Mouse (Mus musculus) forebrain, embryonic 14.5 days (tissue): ENCODE data around the gene Myo3b. TPM values are rescaled to one million over a fixed set of nuclear protein-coding genes. Genes with fewer than 3 reads are reported as not detected.

ENCODE experiments used
- ATAC-seq: fragments of 200-750 bp; cut with Nextera tagmentation; 2 replicates; pipeline ENCODE4 v1.8.0; 2017; ENCODE audit warnings: mild to moderate bottlenecking, moderate library complexity
- DNase-seq: peaks from one replicate; pipeline ENCODE4 v3.0.0-alpha.2; 2015; ENCODE audit warnings: low spot score
- H3K27ac ChIP-seq: fragments of 300-500 bp; sonication (generic); 2 replicates; pipeline ENCODE4 v1.5.1; 2014; ENCODE audit warnings: low read depth, mild to moderate bottlenecking, control low read depth, low read length, moderate library complexity
- H3K27me3 ChIP-seq: fragments of 300-500 bp; sonication (generic); replicated peaks from 2 replicates; pipeline ENCODE4 v1.6.1; 2014; ENCODE audit warnings: low read length, control low read depth, mixed read lengths; ENCODE audit not compliant: control insufficient read depth, insufficient read depth
- H3K36me3 ChIP-seq: fragments of 300-500 bp; sonication (generic); 2 replicates; pipeline ENCODE4 v1.6.1; 2014; ENCODE audit warnings: low read length, control low read depth; ENCODE audit not compliant: control insufficient read depth, insufficient read depth
- H3K4me1 ChIP-seq: fragments of 300-500 bp; sonication (generic); 2 replicates; pipeline ENCODE4 v1.6.1; 2014; ENCODE audit warnings: antibody characterized with exemption, low read length, control low read depth; ENCODE audit not compliant: control insufficient read depth, insufficient read depth
- H3K4me2 ChIP-seq: fragments of 300-500 bp; sonication (generic); 2 replicates; pipeline ENCODE4 v1.6.1; 2014; ENCODE audit warnings: mild to moderate bottlenecking, control low read depth, low read length
- H3K4me3 ChIP-seq: fragments of 300-500 bp; sonication (generic); 2 replicates; pipeline ENCODE4 v1.5.1; 2014; ENCODE audit warnings: low read depth, low read length, control low read depth
- H3K9ac ChIP-seq: fragments of 300-500 bp; sonication (generic); 2 replicates; pipeline ENCODE4 v1.6.1; 2014; ENCODE audit warnings: mild to moderate bottlenecking, low read length, control low read depth, moderate library complexity
- H3K9me3 ChIP-seq: fragments of 300-500 bp; sonication (generic); replicated peaks from 2 replicates; pipeline ENCODE4 v1.6.1; 2016; ENCODE audit warnings: low read length, control low read depth, mixed read lengths; ENCODE audit not compliant: control insufficient read depth
- WGBS: fragments of 180-500 bp; shearing (Covaris S2); extraction: QIAGEN DNeasy Blood & Tissue Kit; methylation state at CpG from one replicate; pipeline ENCODE4 v1.1.7; 2014; 5-methylcytosine and 5-hydroxymethylcytosine counted together
- polyA plus RNA-seq: library from polyadenylated mRNA; unstranded; fragments of >200 nt; fragmentation: Nextera tagmentation; extraction: Ambion mirVana; gene quantifications from 2 replicates; pipeline ENCODE4 v1.2.1, GENCODE M21; 2014

Myo3b gene
- polyA plus RNA-seq, 1 experiment from 2014 or later: 0.09 TPM

DNA sequence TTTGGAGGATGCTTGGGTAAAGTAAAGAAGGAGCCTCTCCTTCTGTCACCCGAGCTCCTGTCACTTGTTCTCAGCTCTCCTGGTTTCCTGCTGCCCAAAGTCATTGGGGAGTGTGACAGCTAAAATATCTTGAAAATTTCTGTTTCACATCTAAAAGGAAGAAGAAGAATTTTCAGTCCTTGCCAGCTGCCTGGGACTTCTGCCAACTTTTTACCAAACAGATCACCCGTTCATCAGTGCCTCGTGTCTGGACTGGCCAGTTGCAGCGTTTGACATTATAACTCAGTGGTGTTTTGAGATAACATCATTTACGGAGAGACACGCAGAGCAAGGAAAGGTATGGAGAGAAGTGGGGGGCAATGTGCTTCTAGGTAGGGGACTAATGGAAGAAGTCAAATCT, 20.7 kb upstream of the Myo3b start:
- Histone ChIP-seq H3K27ac (no peak overlapping the region), H3K4me3 (no peak overlapping the region), H3K4me2 (no peak overlapping the region), H3K9ac (no peak overlapping the region), H3K27me3 (no peaks in the 10 kb centered on the region), H3K9me3 (no peaks in the 10 kb centered on the region), H3K36me3 (peaks cover 56% of the 10 kb centered on the region), H3K4me1 (no peaks in the 10 kb centered on the region)
- ATAC-seq (no peak), DNase-seq (no peak)
- 74% methylated on average over 6 of the region's 6 CpGs for WGBS

- Histone ChIP-seq H3K4me2 (no peak overlapping the region), H3K9me3 (no peaks in the 10 kb centered on the region; the same call in 1 of the 2 replicates), H3K9ac (no peak overlapping the region), H3K27ac (no peak overlapping the region), H3K36me3 (peaks cover 30% of the 10 kb centered on the region), H3K4me3 (no peak overlapping the region), H3K4me1 (no peaks in the 10 kb centered on the region), H3K27me3 (no peaks in the 10 kb centered on the region)
- DNase-seq: no peak
- no peak for ATAC-seq
- 91% methylated on average over 2 of the region's 2 CpGs for WGBS
These were observed 14.5 kb upstream of the Myo3b start for GRCm38 (mm10) chr2:70024454-70024853.

DNA sequence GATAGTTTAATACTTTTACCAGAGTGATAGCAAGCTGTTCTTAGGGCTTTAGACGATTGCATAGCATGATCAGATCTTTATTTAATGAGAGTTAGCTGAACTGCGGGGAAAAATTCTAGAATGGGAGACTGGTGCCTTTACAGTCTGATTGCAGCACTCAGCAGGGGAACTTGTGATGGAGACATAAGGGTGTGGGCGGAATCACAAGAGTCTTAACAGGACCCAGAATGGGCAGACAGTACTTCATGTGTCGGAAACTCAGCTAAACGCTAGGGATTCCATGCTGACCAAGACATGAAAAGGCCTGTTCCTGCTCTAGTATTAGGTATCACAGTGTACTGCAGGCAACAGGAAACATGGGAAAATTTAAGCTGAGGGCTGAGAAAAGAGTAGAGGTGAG, 13.2 kb upstream of the Myo3b start:
- no peak for DNase-seq
- no peak overlapping the region for H3K4me2 ChIP-seq
- H3K9ac ChIP-seq: no peak overlapping the region
- WGBS: 96% methylated on average over 5 of the region's 5 CpGs
- peaks cover 24% of the 10 kb centered on the region for H3K36me3 ChIP-seq
- H3K27ac ChIP-seq: no peak overlapping the region
- H3K27me3 ChIP-seq: no peaks in the 10 kb centered on the region
- no peaks in the 10 kb centered on the region for H3K4me1 ChIP-seq
- ATAC-seq: no peak
- no peak overlapping the region for H3K4me3 ChIP-seq
- no peaks in the 10 kb centered on the region; the same call in 1 of the 2 replicates for H3K9me3 ChIP-seq

DNA sequence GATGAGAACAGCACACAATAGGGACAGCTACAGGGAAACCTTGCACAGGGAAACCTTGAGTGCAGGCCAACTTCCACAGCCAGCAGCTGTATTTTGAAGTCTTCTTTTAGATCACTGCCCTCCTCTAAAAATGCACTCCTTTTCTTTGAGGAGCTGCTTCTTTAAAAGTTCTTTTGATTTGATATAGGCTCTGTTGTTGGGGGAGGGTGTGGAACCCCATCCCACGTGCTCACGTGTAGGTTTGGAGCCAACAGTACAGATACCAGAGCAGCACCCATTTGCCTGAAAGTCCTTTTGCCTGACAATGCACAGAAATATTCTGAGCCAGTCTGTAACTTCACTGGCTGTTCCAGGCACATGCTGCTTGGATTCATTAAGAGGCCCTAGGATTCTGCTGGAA, 7.5 kb upstream of the Myo3b start:
- Histone ChIP-seq H3K4me1 (no peaks in the 10 kb centered on the region), H3K4me2 (no peak overlapping the region), H3K9me3 (no peaks in the 10 kb centered on the region; the same call in 1 of the 2 replicates), H3K27ac (no peak overlapping the region), H3K36me3 (no peaks in the 10 kb centered on the region), H3K27me3 (no peaks in the 10 kb centered on the region), H3K9ac (no peak overlapping the region), H3K4me3 (no peak overlapping the region)
- 91% methylated on average over 2 of the region's 2 CpGs for WGBS
- no peak for ATAC-seq
- DNase-seq: no peak

- Histone ChIP-seq H3K4me1 (no peaks in the 10 kb centered on the region), H3K9ac (no peak overlapping the region), H3K36me3 (no peaks in the 10 kb centered on the region), H3K4me2 (no peak overlapping the region), H3K27me3 (no peaks in the 10 kb centered on the region), H3K4me3 (no peak overlapping the region), H3K27ac (no peak overlapping the region), H3K9me3 (no peaks in the 10 kb centered on the region)
- ATAC-seq (no peak), DNase-seq (no peak)
- WGBS: 22% methylated on average over 5 of the region's 5 CpGs
These were observed 4.0 kb upstream of the Myo3b start for GRCm38 (mm10) chr2:70034895-70035294.

DNA sequence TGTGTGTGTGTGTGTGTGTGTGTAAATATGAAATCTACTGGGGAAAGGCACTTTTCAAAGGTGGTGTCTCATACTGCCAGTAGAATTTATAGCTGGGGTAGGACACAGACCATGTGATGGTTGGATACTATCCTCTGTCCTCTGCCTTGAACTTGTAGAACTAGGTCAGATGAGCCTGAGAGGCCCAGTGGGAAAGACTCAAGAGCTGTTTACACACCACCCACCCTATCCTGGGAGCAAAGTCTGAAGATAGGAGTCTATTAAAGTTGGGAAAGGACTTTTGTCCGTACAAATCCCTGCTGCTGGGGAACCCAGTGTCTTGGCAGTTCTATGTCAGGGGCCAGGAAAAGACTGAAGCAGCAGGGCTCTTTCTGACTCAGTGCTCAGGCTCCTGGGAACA, 3.6 kb upstream of the Myo3b start:
- 47% methylated on average over 1 of the region's 1 CpGs for WGBS
- Histone ChIP-seq H3K9ac (no peak overlapping the region), H3K4me2 (no peak overlapping the region), H3K9me3 (no peaks in the 10 kb centered on the region), H3K4me3 (no peak overlapping the region), H3K27me3 (no peaks in the 10 kb centered on the region), H3K4me1 (no peaks in the 10 kb centered on the region), H3K27ac (no peak overlapping the region), H3K36me3 (no peaks in the 10 kb centered on the region)
- DNase-seq (no peak), ATAC-seq (no peak)

GRCm38 (mm10) chr2:70037221-70037620, 1.7 kb upstream of the Myo3b start:
- no peaks in the 10 kb centered on the region for H3K4me1 ChIP-seq
- no peaks in the 10 kb centered on the region for H3K9me3 ChIP-seq
- H3K4me3 ChIP-seq: no peak overlapping the region
- WGBS: 84% methylated on average over 8 of the region's 8 CpGs
- no peak overlapping the region for H3K4me2 ChIP-seq
- H3K9ac ChIP-seq: no peak overlapping the region
- H3K36me3 ChIP-seq: no peaks in the 10 kb centered on the region
- DNase-seq (no peak), ATAC-seq (no peak)
- no peak overlapping the region for H3K27ac ChIP-seq
- no peaks in the 10 kb centered on the region for H3K27me3 ChIP-seq

DNA sequence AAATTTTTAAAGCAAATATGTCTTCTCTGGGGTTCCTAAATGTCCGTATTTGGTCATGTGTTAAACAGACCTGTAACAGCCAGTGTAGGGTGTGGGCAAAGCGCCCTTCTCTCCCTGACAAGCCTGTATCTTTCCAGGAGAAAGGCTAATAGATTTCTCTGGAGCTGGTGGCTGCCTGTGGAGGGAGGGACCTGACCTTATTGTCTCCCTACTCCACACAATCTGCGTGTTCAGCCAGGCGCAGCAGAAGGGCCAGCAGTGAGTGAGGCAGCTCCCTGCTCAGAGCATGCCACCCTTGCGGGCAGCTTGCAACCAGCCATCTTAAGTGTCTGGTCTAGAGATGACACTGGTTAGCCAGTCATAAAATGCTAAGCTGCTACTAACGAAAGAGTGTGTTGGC, 5.5 kb downstream of the Myo3b start:
- WGBS: 26% methylated on average over 6 of the region's 6 CpGs
- Histone ChIP-seq H3K9ac (no peak overlapping the region), H3K4me3 (no peak overlapping the region), H3K27ac (no peak overlapping the region), H3K27me3 (no peaks in the 10 kb centered on the region), H3K9me3 (no peaks in the 10 kb centered on the region), H3K36me3 (no peaks in the 10 kb centered on the region), H3K4me1 (no peaks in the 10 kb centered on the region), H3K4me2 (no peak overlapping the region)
- ATAC-seq (peak; percentile 26; the same call in 1 of the 2 replicates), DNase-seq (no peak)

DNA sequence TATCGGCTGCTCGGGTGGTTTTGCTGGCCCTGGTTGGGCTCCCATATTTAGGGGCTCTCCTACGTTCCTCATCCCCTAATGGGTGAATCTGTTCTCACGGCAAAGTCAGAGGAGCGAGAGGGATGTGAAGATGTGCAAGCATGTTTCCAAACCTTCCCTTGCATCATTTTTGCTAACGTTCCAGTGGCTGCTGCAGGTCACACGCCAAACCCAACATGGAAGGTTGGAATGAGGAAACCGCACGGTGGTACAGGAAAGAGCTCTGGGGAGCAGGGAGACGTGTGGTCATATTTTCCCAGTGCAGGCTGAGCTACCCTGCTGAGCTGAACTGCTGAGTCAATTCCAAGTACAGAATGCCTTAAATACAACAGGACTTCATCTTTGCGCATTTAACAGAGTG, 8.9 kb downstream of the Myo3b start:
- Histone ChIP-seq H3K27me3 (no peaks in the 10 kb centered on the region), H3K4me1 (no peaks in the 10 kb centered on the region), H3K4me3 (no peak overlapping the region), H3K36me3 (no peaks in the 10 kb centered on the region), H3K9ac (no peak overlapping the region), H3K27ac (no peak overlapping the region), H3K9me3 (no peaks in the 10 kb centered on the region), H3K4me2 (no peak overlapping the region)
- no peak for ATAC-seq
- 91% methylated on average over 11 of the region's 11 CpGs for WGBS
- DNase-seq: no peak
